ENCODE assay signal across 8 mouse cellular contexts in the genomic region with DNA sequence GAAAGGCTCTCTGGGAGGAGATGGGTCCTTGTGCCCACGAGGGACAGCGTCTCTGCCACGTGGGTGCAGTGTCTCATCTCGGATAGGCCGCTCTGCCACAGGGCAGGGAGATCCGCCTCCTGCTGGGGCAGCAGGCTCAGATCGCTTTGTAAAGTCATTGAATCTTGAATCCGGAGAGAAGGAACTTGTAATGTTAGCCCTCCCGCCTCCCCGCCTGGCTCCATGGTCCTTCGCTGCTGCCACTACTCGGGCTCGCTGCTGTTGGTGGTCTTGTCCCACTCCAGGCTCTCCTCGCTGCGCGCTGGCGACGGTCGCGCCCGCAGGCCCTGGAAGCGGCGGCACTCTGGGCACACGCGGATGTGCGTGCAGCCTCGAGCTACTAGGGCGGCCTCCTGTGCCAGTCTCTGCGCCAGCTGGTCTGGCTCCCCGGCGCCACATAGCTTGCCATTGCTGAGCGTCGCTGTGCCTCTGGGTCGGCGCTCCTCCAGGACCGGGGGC. TPM values are rescaled to one million over a fixed set of nuclear protein-coding genes. Genes with fewer than 3 reads are reported as not detected.
A peak's percentile ranks its signal among the peaks of the same experiment; 100 is the strongest.
DNase-seq lines count a peak whose midpoint lies in the region; ATAC-seq lines count a peak whose summit lies in the region.

No protein-coding gene starts in this region.

- H3K27me3 ChIP-seq in forebrain, embryonic 14.5 days (replicated peaks; ENCODE audit: control insufficient read depth, insufficient read depth, low read length) = no peaks in the 10 kb centered on the region
- 0 out of 2 replicates have a peak, but pooled peaks cover 2% of the 10 kb centered on the region for H3K27me3 ChIP-seq in hindbrain, embryonic 15.5 days

- no peaks in the 10 kb centered on the region for H3K9me3 ChIP-seq in forebrain, embryonic 14.5 days (replicated peaks; ENCODE audit: control insufficient read depth, low read length)
- H3K9me3 ChIP-seq in hindbrain, embryonic 15.5 days = no peaks in the 10 kb centered on the region

- WGBS in forebrain, embryonic 14.5 days = 1% methylated on average over 36 of the region's 36 CpGs
- WGBS in hindbrain, embryonic 15.5 days = 5% methylated on average over 36 of the region's 36 CpGs

- peak overlapping the region; percentile 34 for H3K4me3 ChIP-seq in forebrain, embryonic 14.5 days (ENCODE audit: low read depth, low read length)
- H3K4me3 ChIP-seq in hindbrain, embryonic 15.5 days = peak overlapping the region; percentile 33

- DNase-seq in R1 (ENCODE audit: low read depth, low spot score) = peak; percentile 34
- peak; percentile 40 for DNase-seq in cerebellum, adult 11 months
- peak; percentile 77 for DNase-seq in forebrain, embryonic 14.5 days (ENCODE audit: low spot score)
- peak; percentile 19 to 55 for DNase-seq in left cerebral cortex, adult 18-20 months (ENCODE audit: low spot score in 2 of 2)
- peak; percentile 47 to 70 for DNase-seq in lung, postnatal 4 days
- peak; percentile 15 to 39 for DNase-seq in right cerebral cortex, postnatal 36 days (ENCODE audit: low spot score in 2 of 2)
- DNase-seq in spleen, postnatal 36 days (ENCODE audit: low spot score in 2 of 2) = no peak

- H3K9ac ChIP-seq in forebrain, embryonic 14.5 days (ENCODE audit: low read length) = peak overlapping the region; percentile 59
- H3K9ac ChIP-seq in hindbrain, embryonic 15.5 days = peak overlapping the region; percentile 11; the same call in 1 of the 2 replicates

- H3K27ac ChIP-seq in forebrain, embryonic 14.5 days (ENCODE audit: low read depth, low read length) = peak overlapping the region; percentile 39; the same call in 1 of the 2 replicates
- H3K27ac ChIP-seq in hindbrain, embryonic 15.5 days (replicated peaks) = peak overlapping the region; percentile 29; the same call in 1 of the 2 replicates

- H3K4me2 ChIP-seq in forebrain, embryonic 14.5 days (ENCODE audit: low read length) = peak overlapping the region; percentile 70
- H3K4me2 ChIP-seq in hindbrain, embryonic 15.5 days = peak overlapping the region; percentile 70

- H3K36me3 ChIP-seq in forebrain, embryonic 14.5 days (ENCODE audit: control insufficient read depth, insufficient read depth, low read length) = no peaks in the 10 kb centered on the region
- H3K36me3 ChIP-seq in hindbrain, embryonic 15.5 days = 0 out of 2 replicates have a peak, but pooled peaks cover 2% of the 10 kb centered on the region

- peak; percentile 91 for ATAC-seq in forebrain, embryonic 14.5 days
- ATAC-seq in hindbrain, embryonic 15.5 days (ENCODE audit: low FRiP score, low read depth) = peak; percentile 83

- peaks cover 7% of the 10 kb centered on the region; the same call in 1 of the 2 replicates for H3K4me1 ChIP-seq in forebrain, embryonic 14.5 days (ENCODE audit: control insufficient read depth, insufficient read depth, low read length)
- H3K4me1 ChIP-seq in hindbrain, embryonic 15.5 days (replicated peaks) = peaks cover 11% of the 10 kb centered on the region

RNA-seq across cellular contexts. Expression of a gene that starts 13.0 kb away (rescaled TPM):
- 5.4 and 5.6 TPM in 2 replicates for polyA plus RNA-seq in forebrain, embryonic 14.5 days (2014; fragmentation: Nextera tagmentation; extraction: Ambion mirVana)
- polyA plus RNA-seq in hindbrain, embryonic 15.5 days (2015; fragmentation: Nextera tagmentation; extraction: Ambion mirVana) = 4.7 and 5.0 TPM in 2 replicates
- 10 to 100 TPM; 46.3 to 48.9 TPM for total RNA-seq in left cerebral cortex, adult 18-20 months (2021)

Comparison
In these comparisons a context has a peak if more than half of its experiments do, and no peak if none do; other contexts are left out.
1. DNase-seq: peak in R1 (single experiment), cerebellum, adult 11 months (single experiment), forebrain, embryonic 14.5 days (single experiment), left cerebral cortex, adult 18-20 months (2 of 2), lung, postnatal 4 days (2 of 2) and right cerebral cortex, postnatal 36 days (2 of 2); none in spleen, postnatal 36 days (0 of 2).